Mouse (Mus musculus) splenic B cell, adult 2 months (primary cell): ENCODE results near the gene Klf3.

Source experiments
- DNase-seq: peaks from one replicate; pipeline ENCODE4 v3.0.0-alpha.2; 2011; ENCODE audit warnings: low read depth, low spot score
- H3K27me3 ChIP-seq: 2 replicates; pipeline ENCODE4 v1.6.1; 2012; ENCODE audit warnings: mild to moderate bottlenecking, low read length, moderate library complexity, mixed read lengths; ENCODE audit not compliant: control insufficient read depth, poor library complexity, insufficient read depth, severe bottlenecking
- H3K36me3 ChIP-seq: 2 replicates; pipeline ENCODE4 v1.6.1; 2012; ENCODE audit warnings: mild to moderate bottlenecking, low read length, moderate library complexity, mixed read lengths; ENCODE audit not compliant: control insufficient read depth, poor library complexity, insufficient read depth, severe bottlenecking

The Klf3 gene

GRCm38 (mm10) chr5:64805131-64805872 is 2.1 kb downstream of the Klf3 start:
- peak; percentile 29 for DNase-seq
- no peaks in the 10 kb centered on the region for H3K27me3 ChIP-seq
- 0 out of 2 replicates have a peak, but pooled peaks cover 3% of the 10 kb centered on the region for H3K36me3 ChIP-seq

DNA sequence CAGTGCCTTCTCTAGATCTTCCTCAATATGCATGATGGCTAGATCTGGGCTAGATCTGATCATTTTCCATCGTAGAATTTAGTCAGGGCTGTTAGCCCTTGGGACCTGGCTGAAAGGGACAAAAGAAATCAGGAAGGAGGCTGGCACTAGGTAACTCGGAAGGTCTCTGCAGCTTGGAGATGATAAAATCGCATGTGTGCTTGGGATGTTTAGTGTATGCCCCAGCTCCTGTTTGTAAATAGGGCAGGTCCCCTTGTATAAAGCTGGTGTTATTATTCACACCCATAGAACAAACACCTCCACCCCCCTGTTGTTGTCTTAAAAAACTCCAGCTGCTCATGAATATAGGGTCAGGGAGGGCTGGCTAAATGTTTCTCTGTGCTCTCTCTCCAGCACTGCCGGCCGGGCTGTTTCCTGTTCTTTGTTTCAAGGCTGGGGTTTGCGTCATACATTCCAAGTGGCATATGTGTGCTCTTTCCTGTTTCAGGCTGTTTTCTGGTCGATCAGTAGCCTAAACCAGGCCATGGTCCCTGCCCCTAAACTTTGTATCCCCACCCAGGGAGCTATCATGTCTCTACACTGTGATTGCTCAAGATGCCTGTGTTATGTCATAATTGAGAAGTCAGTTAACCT is 2.8 kb downstream of the Klf3 start:
- Histone ChIP-seq H3K36me3 (0 out of 2 replicates have a peak, but pooled peaks cover 3% of the 10 kb centered on the region), H3K27me3 (no peaks in the 10 kb centered on the region)
- DNase-seq: peak; percentile 61

GRCm38 (mm10) chr5:64806600-64806999 is 3.4 kb downstream of the Klf3 start:
- Histone ChIP-seq H3K27me3 (no peaks in the 10 kb centered on the region), H3K36me3 (0 out of 2 replicates have a peak, but pooled peaks cover 3% of the 10 kb centered on the region)
- peak; percentile 37 for DNase-seq

- no peak for DNase-seq
- H3K27me3 ChIP-seq: no peaks in the 10 kb centered on the region
- H3K36me3 ChIP-seq: 0 out of 2 replicates have a peak, but pooled peaks cover 3% of the 10 kb centered on the region
Measured at GRCm38 (mm10) chr5:64807159-64807558, 4.0 kb downstream of the Klf3 start.

- 0 out of 2 replicates have a peak, but pooled peaks cover 3% of the 10 kb centered on the region for H3K36me3 ChIP-seq
- no peak for DNase-seq
- no peaks in the 10 kb centered on the region for H3K27me3 ChIP-seq
Measured at GRCm38 (mm10) chr5:64807603-64808002, 4.4 kb downstream of the Klf3 start.

- no peak for DNase-seq
- no peaks in the 10 kb centered on the region for H3K27me3 ChIP-seq
Measured at GRCm38 (mm10) chr5:64808106-64809010, 5.2 kb downstream of the Klf3 start.

GRCm38 (mm10) chr5:64809257-64809656 is 6.1 kb downstream of the Klf3 start:
- no peak for DNase-seq
- no peaks in the 10 kb centered on the region for H3K27me3 ChIP-seq

More at GRCm38 (mm10) chr5:64808106-64809010, 5.2 kb downstream of the Klf3 start:
- 0 out of 2 replicates have a peak, but pooled peaks cover 3% of the 10 kb centered on the region for H3K36me3 ChIP-seq

GRCm38 (mm10) chr5:64809864-64810263 is 6.7 kb downstream of the Klf3 start:
- DNase-seq: no peak
- Histone ChIP-seq H3K36me3 (0 out of 2 replicates have a peak, but pooled peaks cover 3% of the 10 kb centered on the region), H3K27me3 (no peaks in the 10 kb centered on the region)

More at GRCm38 (mm10) chr5:64809257-64809656, 6.1 kb downstream of the Klf3 start:
- H3K36me3 ChIP-seq: 0 out of 2 replicates have a peak, but pooled peaks cover 3% of the 10 kb centered on the region

GRCm38 (mm10) chr5:64810860-64811499 is 7.8 kb downstream of the Klf3 start:
- no peaks in the 10 kb centered on the region for H3K27me3 ChIP-seq
- no peak for DNase-seq
- 0 out of 2 replicates have a peak, but pooled peaks cover 3% of the 10 kb centered on the region for H3K36me3 ChIP-seq

- H3K27me3 ChIP-seq: no peaks in the 10 kb centered on the region
- peak; percentile 44 for DNase-seq
- H3K36me3 ChIP-seq: 0 out of 2 replicates have a peak, but pooled peaks cover 3% of the 10 kb centered on the region
Measured at GRCm38 (mm10) chr5:64811500-64812123, 8.4 kb downstream of the Klf3 start.

GRCm38 (mm10) chr5:64812124-64812982 is 9.2 kb downstream of the Klf3 start:
- peaks cover 4% of the 10 kb centered on the region; the same call in 1 of the 2 replicates for H3K36me3 ChIP-seq
- peak; percentile 77 for DNase-seq
- H3K27me3 ChIP-seq: no peaks in the 10 kb centered on the region

DNA sequence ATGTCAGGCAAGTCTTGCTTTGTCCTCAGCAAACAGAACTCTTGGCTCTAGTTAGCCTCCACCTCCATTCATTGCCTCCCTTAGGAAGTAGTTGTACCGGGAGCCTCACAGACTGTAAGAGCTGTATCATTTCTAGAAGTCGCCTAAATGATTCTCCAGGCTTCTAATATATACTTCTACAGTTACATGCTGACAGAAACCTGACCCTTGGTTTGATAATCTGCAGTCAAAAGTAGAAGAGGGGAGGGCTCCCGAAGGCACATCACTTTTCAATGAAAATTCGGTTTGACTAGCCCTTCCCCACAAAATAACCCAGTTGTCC is 9.8 kb downstream of the Klf3 start:
- Histone ChIP-seq H3K36me3 (peaks cover 5% of the 10 kb centered on the region), H3K27me3 (no peaks in the 10 kb centered on the region)
- no peak for DNase-seq

DNA sequence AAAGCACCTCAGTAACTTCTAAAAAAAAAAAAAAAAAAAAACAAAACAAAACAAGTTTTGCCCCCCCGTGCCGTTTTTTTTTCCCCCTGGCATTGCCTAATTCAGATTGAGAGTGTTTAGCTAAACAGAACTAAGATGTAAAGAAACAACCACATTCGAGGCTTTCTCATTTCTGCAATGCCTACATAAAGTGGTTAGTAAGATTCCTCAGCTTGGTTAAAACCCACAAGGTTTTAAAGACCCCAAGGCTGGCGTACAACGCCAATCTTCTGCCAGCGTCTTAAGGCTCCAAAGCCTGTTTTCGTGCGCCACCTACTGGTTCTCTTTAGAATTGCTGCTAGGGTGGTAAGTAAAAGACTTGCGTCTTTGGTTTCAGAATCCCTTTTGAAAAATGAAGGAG is 10.2 kb downstream of the Klf3 start:
- Histone ChIP-seq H3K36me3 (peaks cover 8% of the 10 kb centered on the region), H3K27me3 (no peaks in the 10 kb centered on the region)
- DNase-seq: peak; percentile 95
